Mouse (Mus musculus): ENCODE results near the gene Thoc7.

GRCm38 (mm10) chr14:14002771-14003170 lies 41.1 kb upstream of the Thoc7 start:
- TF ChIP-seq POLR2A (IDR thresholded peaks at IDR 0.05; ENCODE audit: extremely low read depth, insufficient read depth, low read length) (no peak), CTCF (IDR thresholded peaks at IDR 0.05; ENCODE audit: extremely low read depth, insufficient read depth, low read length) (no peak)
